Mouse (Mus musculus) ES-Bruce4 (cell line): Measurements from ENCODE around the gene Ywhaq. TPM values are rescaled to one million over a fixed set of nuclear protein-coding genes. Genes with fewer than 3 reads are reported as not detected.

ENCODE experiments used
- H3K27ac ChIP-seq: 2 replicates; pipeline ENCODE4 v1.5.1; 2012; ENCODE audit warnings: low read length, inconsistent platforms; ENCODE audit not compliant: insufficient read depth
- H3K27me3 ChIP-seq: 2 replicates; pipeline ENCODE4 v1.6.1; 2012; ENCODE audit warnings: mild to moderate bottlenecking, low read length, inconsistent platforms; ENCODE audit not compliant: control insufficient read depth, poor library complexity, insufficient read depth, severe bottlenecking
- H3K36me3 ChIP-seq: 2 replicates; pipeline ENCODE4 v1.6.1; 2012; ENCODE audit warnings: inconsistent platforms, mild to moderate bottlenecking, low read length, moderate library complexity; ENCODE audit not compliant: control insufficient read depth, poor library complexity, insufficient read depth, severe bottlenecking
- H3K4me1 ChIP-seq: one replicate; pipeline ENCODE4 v1.8.1; 2011; ENCODE audit warnings: low read length; ENCODE audit not compliant: control insufficient read depth, insufficient read depth
- H3K4me3 ChIP-seq: 2 replicates; pipeline ENCODE4 v1.5.1; 2011; ENCODE audit warnings: low read depth, mild to moderate bottlenecking, low read length
- H3K9ac ChIP-seq: 2 replicates; pipeline ENCODE4 v1.6.1; 2012; ENCODE audit warnings: low read depth, mild to moderate bottlenecking, inconsistent platforms; ENCODE audit not compliant: poor library complexity, severe bottlenecking
- H3K9me3 ChIP-seq: replicated peaks from 2 replicates; pipeline ENCODE4 v1.6.1; 2012; ENCODE audit warnings: mild to moderate bottlenecking, low read length, inconsistent platforms; ENCODE audit not compliant: control insufficient read depth, poor library complexity, insufficient read depth, severe bottlenecking
- CTCF ChIP-seq: IDR thresholded peaks from one replicate; pipeline ENCODE4 v1.8.1; 2011; ENCODE audit warnings: low read depth, low read length
- EP300 ChIP-seq: IDR thresholded peaks from 2 replicates; pipeline ENCODE4 v1.6.1; 2011; ENCODE audit warnings: low read depth, low read length; ENCODE audit not compliant: insufficient read depth
- POLR2A ChIP-seq: IDR thresholded peaks from one replicate; pipeline ENCODE4 v1.8.1; 2011; ENCODE audit warnings: low read length; ENCODE audit not compliant: insufficient read depth
- polyA plus RNA-seq: library from polyadenylated mRNA; stranded (reverse); fragments of >200 nt; gene quantifications from 2 replicates; pipeline ENCODE4 v1.2.4, GENCODE M21; 2011; ENCODE audit warnings: low read depth; ENCODE audit not compliant: missing spikeins, insufficient read depth, insufficient read length

Gene Ywhaq
- polyA plus RNA-seq, 1 experiment = 400 TPM

DNA sequence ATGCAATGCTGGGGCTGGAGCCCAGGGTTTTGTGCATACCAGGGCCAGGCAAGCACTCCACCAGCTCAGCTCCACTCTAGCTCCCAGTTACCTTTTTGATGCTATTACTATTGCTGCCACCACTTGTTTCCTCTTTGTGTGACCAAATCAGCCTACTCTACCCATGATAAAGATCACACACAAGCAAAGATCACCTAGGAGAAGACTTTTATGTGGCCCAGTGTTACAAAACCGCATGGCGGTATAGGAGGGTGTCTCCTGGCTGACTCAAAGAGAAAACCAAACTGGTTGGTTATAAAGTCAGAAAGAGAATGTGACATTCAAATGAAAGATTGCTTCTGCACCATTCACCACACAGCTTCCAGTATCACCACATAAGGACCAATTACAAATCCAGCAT, 33.9 kb upstream of the Ywhaq start:
- no peak overlapping the region for H3K4me3 ChIP-seq
- TF ChIP-seq EP300 (no peak), CTCF (no peak), POLR2A (no peak)
- H3K27me3 ChIP-seq = no peaks in the 10 kb centered on the region
- H3K9me3 ChIP-seq = no peaks in the 10 kb centered on the region
- no peak overlapping the region for H3K27ac ChIP-seq
- H3K36me3 ChIP-seq = no peaks in the 10 kb centered on the region
- H3K9ac ChIP-seq = no peak overlapping the region
- no peaks in the 10 kb centered on the region for H3K4me1 ChIP-seq

DNA sequence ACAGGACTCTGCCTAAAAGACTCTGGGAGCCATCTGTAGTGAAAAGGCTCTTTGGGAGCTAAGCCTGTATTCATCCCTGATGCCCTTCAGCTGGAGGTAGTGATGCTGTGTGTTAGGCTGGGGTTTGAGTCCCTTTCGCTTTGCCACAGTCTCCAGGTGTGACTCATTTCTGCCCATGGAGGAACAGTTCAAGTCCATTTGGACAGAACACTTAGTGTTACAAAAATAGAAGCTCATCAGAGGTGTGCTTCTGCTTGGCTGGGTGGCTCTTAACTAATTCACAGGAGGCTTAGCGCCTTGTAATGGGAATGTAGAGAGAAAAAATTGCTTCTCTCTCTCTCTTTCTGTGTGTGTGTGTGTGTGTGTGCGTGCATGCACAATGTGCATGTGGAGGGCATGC, 26.3 kb upstream of the Ywhaq start:
- TF ChIP-seq EP300 = no peak
- no peak for TF ChIP-seq POLR2A
- TF ChIP-seq CTCF = no peak
- H3K9ac ChIP-seq = no peak overlapping the region
- H3K36me3 ChIP-seq = no peaks in the 10 kb centered on the region
- no peak overlapping the region for H3K4me3 ChIP-seq
- peaks cover under 1% of the 10 kb centered on the region for H3K4me1 ChIP-seq
- H3K27me3 ChIP-seq = no peaks in the 10 kb centered on the region
- no peak overlapping the region for H3K27ac ChIP-seq
- no peaks in the 10 kb centered on the region for H3K9me3 ChIP-seq

DNA sequence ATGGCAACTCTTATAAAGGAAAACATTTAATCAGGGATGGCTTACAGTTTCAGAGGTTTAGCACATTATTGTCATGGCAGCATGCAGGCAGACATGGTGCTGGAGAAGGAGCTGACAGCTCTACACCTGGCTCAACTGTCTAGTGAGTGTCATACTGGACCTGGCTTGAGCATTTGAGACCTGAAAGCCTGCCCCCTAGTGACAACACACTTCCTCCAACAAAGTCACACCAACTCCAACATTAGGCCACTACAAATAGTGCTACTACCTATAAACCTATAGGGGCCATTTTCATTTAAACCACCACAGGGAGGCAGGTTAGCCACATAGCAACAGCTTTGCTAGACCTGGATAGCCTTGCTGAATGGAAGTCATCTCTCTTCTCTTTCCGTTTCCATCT, 24.4 kb upstream of the Ywhaq start:
- H3K4me1 ChIP-seq = peaks cover 9% of the 10 kb centered on the region
- H3K9ac ChIP-seq = no peak overlapping the region
- no peaks in the 10 kb centered on the region for H3K36me3 ChIP-seq
- H3K27me3 ChIP-seq = no peaks in the 10 kb centered on the region
- no peak overlapping the region for H3K27ac ChIP-seq
- H3K4me3 ChIP-seq = no peak overlapping the region
- TF ChIP-seq POLR2A (no peak), EP300 (no peak), CTCF (peak; percentile 38)
- no peaks in the 10 kb centered on the region for H3K9me3 ChIP-seq

DNA sequence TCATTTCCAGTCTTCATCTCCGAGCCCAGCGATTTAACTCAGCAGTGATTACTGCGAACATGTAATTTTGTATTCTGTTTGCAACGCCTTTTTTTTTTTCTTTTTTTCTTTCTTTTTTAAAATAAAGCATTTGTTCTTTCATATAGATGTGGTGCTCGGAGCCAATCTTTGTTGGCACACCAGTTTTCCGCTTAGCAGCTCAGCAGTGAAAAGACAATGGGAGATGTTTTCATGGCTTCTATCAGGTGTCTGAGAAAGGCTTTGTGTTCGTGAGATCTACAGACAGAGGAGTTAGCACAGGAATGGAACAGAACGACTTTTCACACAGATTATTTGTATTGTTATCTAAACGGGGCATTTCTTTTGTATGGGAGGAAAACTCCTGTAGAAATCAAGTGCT, 22.0 kb upstream of the Ywhaq start:
- Histone ChIP-seq H3K9ac (no peak overlapping the region), H3K27ac (peak overlapping the region; percentile 90), H3K4me1 (peaks cover 15% of the 10 kb centered on the region), H3K36me3 (no peaks in the 10 kb centered on the region), H3K27me3 (no peaks in the 10 kb centered on the region), H3K9me3 (no peaks in the 10 kb centered on the region), H3K4me3 (no peak overlapping the region)
- no peak for TF ChIP-seq CTCF
- TF ChIP-seq POLR2A = no peak
- TF ChIP-seq EP300 = no peak

DNA sequence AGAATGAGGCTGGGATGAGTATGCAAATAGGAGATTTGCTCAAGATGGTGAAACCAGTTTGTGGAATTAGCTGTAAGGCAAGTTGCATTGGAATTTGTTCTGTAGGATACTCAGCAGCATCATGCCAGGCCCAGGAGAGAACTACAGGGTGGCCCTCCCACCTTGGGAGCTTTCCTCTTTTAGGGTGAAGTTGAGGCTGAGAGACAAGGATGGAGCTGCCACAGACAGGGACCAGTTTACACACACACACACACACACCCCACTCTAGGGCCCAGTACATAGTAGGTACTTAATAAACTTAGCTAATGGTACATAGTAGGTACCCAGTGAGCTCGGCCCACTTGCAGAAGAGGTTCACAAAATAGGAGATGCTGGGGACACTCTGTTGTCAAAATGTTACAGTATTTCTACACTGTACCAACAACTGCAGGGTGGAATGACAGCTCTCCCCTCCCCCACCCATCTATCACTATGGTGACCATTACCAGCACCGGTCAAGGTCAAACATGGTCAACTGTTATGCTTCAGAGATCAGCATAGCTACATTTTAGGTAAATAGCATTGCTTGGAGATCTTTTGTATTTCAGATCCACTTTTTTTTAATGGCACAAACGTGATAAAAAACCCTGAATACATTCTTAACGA, 21.4 kb upstream of the Ywhaq start:
- TF ChIP-seq CTCF (no peak), EP300 (no peak), POLR2A (no peak)
- Histone ChIP-seq H3K36me3 (no peaks in the 10 kb centered on the region), H3K9ac (no peak overlapping the region), H3K4me1 (peaks cover 16% of the 10 kb centered on the region), H3K9me3 (no peaks in the 10 kb centered on the region), H3K27ac (peak overlapping the region; percentile 90), H3K4me3 (no peak overlapping the region), H3K27me3 (no peaks in the 10 kb centered on the region)

DNA sequence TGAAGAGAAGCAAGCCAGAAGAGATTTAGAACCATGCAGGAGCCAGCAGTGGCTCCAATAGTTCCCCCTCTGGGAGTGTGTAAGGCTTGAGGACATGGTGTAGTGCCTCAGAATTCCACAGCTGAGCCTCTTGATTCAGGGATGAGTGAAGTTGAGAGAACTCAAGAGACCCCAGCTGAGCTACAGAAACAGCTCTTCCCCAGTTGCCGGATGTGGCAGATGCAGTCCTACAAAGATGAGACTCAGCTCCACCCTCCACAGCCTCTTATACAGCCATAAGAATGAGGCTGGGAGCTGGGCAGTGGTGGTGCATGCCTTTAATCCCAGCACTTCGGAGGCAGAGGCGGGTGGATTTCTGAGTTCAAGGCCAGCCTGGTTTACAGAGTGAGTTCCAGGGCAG, 20.9 kb upstream of the Ywhaq start:
- Histone ChIP-seq H3K4me3 (no peak overlapping the region), H3K4me1 (peaks cover 16% of the 10 kb centered on the region), H3K27me3 (no peaks in the 10 kb centered on the region), H3K36me3 (no peaks in the 10 kb centered on the region), H3K9ac (no peak overlapping the region), H3K27ac (peak overlapping the region; percentile 90), H3K9me3 (no peaks in the 10 kb centered on the region)
- TF ChIP-seq POLR2A (no peak), EP300 (no peak), CTCF (no peak)
